Mouse (Mus musculus) ES-E14 (cell line): ENCODE measurements around the gene Neu2. TPM values are rescaled to one million over a fixed set of nuclear protein-coding genes. Genes with fewer than 3 reads are reported as not detected.

Experiments used
- DNase-seq: peaks from one replicate; pipeline ENCODE4 v3.0.0-alpha.2; 2013; ENCODE audit warnings: low read depth, low spot score
- H3K27ac ChIP-seq: 2 replicates; pipeline ENCODE4 v1.5.1; 2012; ENCODE audit warnings: low read depth, mild to moderate bottlenecking, low read length, moderate library complexity, mixed read lengths; ENCODE audit not compliant: poor library complexity, insufficient read depth, severe bottlenecking
- H3K36me3 ChIP-seq: 2 replicates; pipeline ENCODE4 v1.6.1; 2012; ENCODE audit warnings: mild to moderate bottlenecking, low read length, moderate library complexity, mixed read lengths; ENCODE audit not compliant: control insufficient read depth, poor library complexity, insufficient read depth, severe bottlenecking
- H3K4me1 ChIP-seq, 2 experiments: fragments of 150-350 bp in 1 of 2; sonication (generic) in 1 of 2; 2 replicates each; pipeline ENCODE4 v1.6.1; 2012; ENCODE audit warnings: low read length in 2 of 2, mild to moderate bottlenecking in 1 of 2, mixed read lengths in 1 of 2; ENCODE audit not compliant: control insufficient read depth in 2 of 2, insufficient read depth in 2 of 2, poor library complexity in 1 of 2
- H3K4me3 ChIP-seq, 2 experiments: fragments of 150-350 bp in 1 of 2; sonication (generic) in 1 of 2; 2 replicates each; pipeline ENCODE4 v1.5.1; 2012; ENCODE audit warnings: low read length in 2 of 2, low read depth in 1 of 2, mild to moderate bottlenecking in 1 of 2, mixed read lengths in 1 of 2; ENCODE audit not compliant: insufficient read depth in 1 of 2, poor library complexity in 1 of 2, severe bottlenecking in 1 of 2
- H3K9ac ChIP-seq: 2 replicates; pipeline ENCODE4 v1.6.1; 2012; ENCODE audit warnings: low read depth, mild to moderate bottlenecking, low read length, mixed read lengths; ENCODE audit not compliant: poor library complexity, insufficient read depth, severe bottlenecking
- H3K9me3 ChIP-seq: fragments of 150-350 bp; sonication (generic); 2 replicates; pipeline ENCODE4 v1.6.1; 2012; ENCODE audit warnings: low read depth, mild to moderate bottlenecking, low read length; ENCODE audit not compliant: control insufficient read depth, insufficient read depth
- CHD2 ChIP-seq: IDR thresholded peaks from 2 replicates; pipeline ENCODE4 v1.6.1; 2014; ENCODE audit warnings: mild to moderate bottlenecking, low read depth, low read length, inconsistent platforms
- HCFC1 ChIP-seq: IDR thresholded peaks from 2 replicates; pipeline ENCODE4 v1.6.1; 2012; ENCODE audit warnings: low read length, inconsistent platforms, borderline replicate concordance; ENCODE audit not compliant: insufficient read depth
- MAFK ChIP-seq: IDR thresholded peaks from 2 replicates; pipeline ENCODE4 v1.6.1; 2014; ENCODE audit warnings: mild to moderate bottlenecking, low read depth, low read length, inconsistent platforms; ENCODE audit not compliant: insufficient read depth
- ZC3H11A ChIP-seq: IDR thresholded peaks from 2 replicates; pipeline ENCODE4 v1.6.1; 2012; ENCODE audit warnings: low read depth, mild to moderate bottlenecking, inconsistent platforms, low read length, borderline replicate concordance
- ZNF384 ChIP-seq: IDR thresholded peaks from 2 replicates; pipeline ENCODE4 v1.6.1; 2012; ENCODE audit warnings: low read depth, low read length, inconsistent platforms
- in situ Hi-C, 2 experiments: fragments of 600-800 bp; cut with MboI; formaldehyde crosslinking; loops; one replicate each; pipeline ENCODE4 v1.15.1; 2025; ENCODE audit warnings: low sequenced_read_pairs in 2 of 2, inconsistent platforms in 1 of 2; ENCODE audit not compliant: unreplicated experiment in 2 of 2
- total RNA-seq: library from RNA; depleted of rRNA; stranded (reverse); fragments of 300-350 nt; gene quantifications from 2 replicates; pipeline ENCODE4 v1.2.3, GENCODE M21; 2012

Gene Neu2
- total RNA-seq, 1 experiment = not detected

DNA sequence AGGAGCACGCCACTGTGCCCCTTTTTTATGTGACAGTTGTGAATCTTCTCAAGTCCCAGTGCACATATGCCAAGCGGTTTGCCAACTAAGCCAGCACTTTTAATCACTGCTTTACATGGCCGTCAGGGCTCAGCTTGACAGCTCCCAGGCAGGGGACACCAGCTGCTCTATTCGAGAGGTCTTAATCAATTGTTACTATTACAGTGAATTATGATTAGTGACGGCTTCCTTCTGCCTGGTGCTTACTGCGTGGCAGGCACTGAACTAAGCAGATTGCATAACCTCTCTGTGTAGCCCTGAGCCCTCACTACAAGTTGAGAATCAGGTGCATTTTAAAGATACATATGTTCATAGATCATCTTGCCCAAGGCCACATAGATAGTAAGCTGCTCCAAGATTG, 64.7 kb downstream of the Neu2 start:
- DNase-seq = no peak
- H3K9me3 ChIP-seq = no peaks in the 10 kb centered on the region

GRCm38 (mm10) chr1:87574785-87575184, 65.1 kb downstream of the Neu2 start:
- no peaks in the 10 kb centered on the region for H3K9me3 ChIP-seq
- H3K4me3 ChIP-seq = no peak overlapping the region
- no peak overlapping the region for H3K27ac ChIP-seq
- no peaks in the 10 kb centered on the region for H3K36me3 ChIP-seq
- H3K4me1 ChIP-seq = no peaks in the 10 kb centered on the region
- DNase-seq = no peak
- in situ Hi-C loops = no loop called here
- no peak for TF ChIP-seq ZC3H11A
- no peak for TF ChIP-seq HCFC1
- TF ChIP-seq ZNF384 = no peak
- TF ChIP-seq CHD2 = no peak
- TF ChIP-seq MAFK = no peak
- H3K9ac ChIP-seq = no peak overlapping the region

More for the DNA sequence above, 64.7 kb downstream of the Neu2 start:
- in situ Hi-C loops = no loop called here
- no peaks in the 10 kb centered on the region for H3K4me1 ChIP-seq
- H3K27ac ChIP-seq = no peak overlapping the region
- no peak overlapping the region for H3K4me3 ChIP-seq
- TF ChIP-seq HCFC1 = no peak
- no peaks in the 10 kb centered on the region for H3K36me3 ChIP-seq
- no peak overlapping the region for H3K9ac ChIP-seq

DNA sequence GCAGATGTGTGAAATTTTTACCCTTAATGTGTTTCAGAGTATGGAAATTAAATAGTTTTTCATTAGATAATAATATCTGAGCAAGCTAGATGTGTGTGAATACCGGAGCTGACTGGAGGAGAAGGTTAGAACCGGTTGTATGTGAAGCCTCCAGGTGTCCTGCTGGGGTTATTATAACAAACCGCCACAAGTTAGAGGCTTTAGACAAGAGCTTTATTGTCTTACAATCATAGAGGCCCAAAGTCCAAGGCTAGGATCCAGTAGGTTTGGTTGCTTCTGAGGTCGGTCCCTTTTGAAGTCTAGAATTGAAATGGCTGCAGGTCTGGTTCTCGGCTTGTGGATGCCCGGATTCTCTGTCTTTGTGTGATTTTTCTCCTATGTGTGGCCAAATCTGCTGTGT, 69.3 kb downstream of the Neu2 start:
- no peaks in the 10 kb centered on the region for H3K36me3 ChIP-seq
- no peak overlapping the region for H3K27ac ChIP-seq
- no peak overlapping the region for H3K9ac ChIP-seq
- no peak for TF ChIP-seq ZC3H11A
- no peak for TF ChIP-seq CHD2
- no peak for TF ChIP-seq ZNF384
- no peak for TF ChIP-seq HCFC1
- TF ChIP-seq MAFK = no peak
- H3K4me1 ChIP-seq = no peaks in the 10 kb centered on the region
- no peak for DNase-seq
- H3K4me3 ChIP-seq = no peak overlapping the region
- no peaks in the 10 kb centered on the region for H3K9me3 ChIP-seq
- in situ Hi-C loops = no loop called here

DNA sequence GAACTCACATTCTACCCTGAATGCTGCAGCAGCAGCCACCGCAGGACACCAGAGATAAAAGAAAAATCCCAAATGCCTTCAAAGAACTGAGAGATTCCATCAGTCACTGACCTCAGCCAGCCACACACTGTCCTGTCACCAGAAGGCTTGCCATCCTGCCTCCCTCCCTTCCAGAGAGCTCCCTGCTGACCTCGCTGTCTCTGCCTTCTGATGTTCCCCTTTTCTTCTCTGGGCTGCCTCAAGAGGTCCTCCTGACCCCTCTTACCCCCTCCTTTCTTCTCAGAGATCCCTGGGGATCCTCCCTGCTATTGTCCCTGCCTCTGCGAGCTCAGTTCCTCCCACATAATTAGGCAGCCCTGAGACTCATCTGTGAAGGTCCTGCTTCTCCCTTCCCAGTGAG, 71.1 kb downstream of the Neu2 start:
- no peak for DNase-seq
- in situ Hi-C loops = no loop called here
- H3K27ac ChIP-seq = no peak overlapping the region

DNA sequence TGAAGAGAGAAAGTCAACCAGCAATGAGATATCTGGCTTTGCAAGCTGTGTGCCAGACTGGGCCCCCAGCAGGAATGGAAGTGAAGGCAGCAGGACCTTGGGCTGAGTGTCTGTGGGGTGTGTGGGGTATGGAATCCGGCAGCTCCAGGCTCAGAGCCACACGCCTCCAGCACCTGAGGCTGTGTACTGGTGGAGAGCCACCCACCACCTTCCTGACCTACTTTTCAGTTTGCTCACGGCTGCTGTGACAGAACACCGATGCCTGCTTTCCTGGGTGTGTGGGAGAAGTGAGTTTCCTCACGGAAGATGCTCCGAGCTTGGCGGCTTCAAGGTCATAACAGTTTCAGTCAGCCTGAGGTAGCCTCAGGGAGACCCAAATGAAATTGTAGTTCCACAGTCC, 79.5 kb downstream of the Neu2 start:
- Histone ChIP-seq H3K27ac (no peak overlapping the region), H3K4me1 (no peaks in the 10 kb centered on the region), H3K9ac (no peak overlapping the region), H3K4me3 (no peak overlapping the region), H3K9me3 (no peaks in the 10 kb centered on the region), H3K36me3 (no peaks in the 10 kb centered on the region)
- in situ Hi-C loops = no loop called here
- no peak for DNase-seq
- no peak for TF ChIP-seq ZNF384
- no peak for TF ChIP-seq MAFK
- TF ChIP-seq ZC3H11A = no peak
- no peak for TF ChIP-seq HCFC1
- TF ChIP-seq CHD2 = no peak

More for the DNA sequence above, 71.1 kb downstream of the Neu2 start:
- TF ChIP-seq HCFC1 = no peak
- TF ChIP-seq ZC3H11A = no peak
- TF ChIP-seq CHD2 = no peak
- TF ChIP-seq MAFK = no peak
- no peak for TF ChIP-seq ZNF384
- Histone ChIP-seq H3K4me1 (no peaks in the 10 kb centered on the region), H3K4me3 (no peak overlapping the region), H3K9ac (no peak overlapping the region), H3K36me3 (no peaks in the 10 kb centered on the region), H3K9me3 (no peaks in the 10 kb centered on the region)
